Mouse (Mus musculus): ENCODE data around the gene Lrrtm4.

Gene Lrrtm4

GRCm38 (mm10) chr6:80704183-80704582, 685.5 kb downstream of the Lrrtm4 start:
- in situ Hi-C loops (cut with MboI; ENCODE audit: low sequenced_read_pairs) = no loop called here

- in situ Hi-C loops (cut with MboI; ENCODE audit: low sequenced_read_pairs) = no loop called here
Observed at GRCm38 (mm10) chr6:80720468-80720867, 701.8 kb downstream of the Lrrtm4 start.

GRCm38 (mm10) chr6:80733416-80733815, 714.7 kb downstream of the Lrrtm4 start:
- in situ Hi-C loops (cut with MboI; ENCODE audit: low sequenced_read_pairs) = no loop called here

- in situ Hi-C loops (cut with MboI; ENCODE audit: low sequenced_read_pairs) = no loop called here
Observed at GRCm38 (mm10) chr6:80750769-80751168, 732.1 kb downstream of the Lrrtm4 start.

- in situ Hi-C loops (cut with MboI; ENCODE audit: low sequenced_read_pairs) = no loop called here
Observed at GRCm38 (mm10) chr6:80760641-80761204, 742.0 kb downstream of the Lrrtm4 start.

- in situ Hi-C loops (cut with MboI; ENCODE audit: low sequenced_read_pairs) = no loop called here
Observed at GRCm38 (mm10) chr6:80786282-80786681, 767.6 kb downstream of the Lrrtm4 start.

- in situ Hi-C loops (cut with MboI; ENCODE audit: low sequenced_read_pairs) = no loop called here
Observed at GRCm38 (mm10) chr6:80823753-80824152, 805.1 kb downstream of the Lrrtm4 start.

- in situ Hi-C loops (cut with MboI; ENCODE audit: low sequenced_read_pairs) = no loop called here
Observed at GRCm38 (mm10) chr6:80839784-80840183, 821.1 kb downstream of the Lrrtm4 start.

GRCm38 (mm10) chr6:80845294-80845693, 826.6 kb downstream of the Lrrtm4 start:
- in situ Hi-C loops (cut with MboI; ENCODE audit: low sequenced_read_pairs) = no loop called here

GRCm38 (mm10) chr6:80856910-80857543, 838.4 kb downstream of the Lrrtm4 start:
- in situ Hi-C loops (cut with MboI; ENCODE audit: low sequenced_read_pairs) = no loop called here
